ENCODE assay signal across 8 mouse cellular contexts in the genomic region with DNA sequence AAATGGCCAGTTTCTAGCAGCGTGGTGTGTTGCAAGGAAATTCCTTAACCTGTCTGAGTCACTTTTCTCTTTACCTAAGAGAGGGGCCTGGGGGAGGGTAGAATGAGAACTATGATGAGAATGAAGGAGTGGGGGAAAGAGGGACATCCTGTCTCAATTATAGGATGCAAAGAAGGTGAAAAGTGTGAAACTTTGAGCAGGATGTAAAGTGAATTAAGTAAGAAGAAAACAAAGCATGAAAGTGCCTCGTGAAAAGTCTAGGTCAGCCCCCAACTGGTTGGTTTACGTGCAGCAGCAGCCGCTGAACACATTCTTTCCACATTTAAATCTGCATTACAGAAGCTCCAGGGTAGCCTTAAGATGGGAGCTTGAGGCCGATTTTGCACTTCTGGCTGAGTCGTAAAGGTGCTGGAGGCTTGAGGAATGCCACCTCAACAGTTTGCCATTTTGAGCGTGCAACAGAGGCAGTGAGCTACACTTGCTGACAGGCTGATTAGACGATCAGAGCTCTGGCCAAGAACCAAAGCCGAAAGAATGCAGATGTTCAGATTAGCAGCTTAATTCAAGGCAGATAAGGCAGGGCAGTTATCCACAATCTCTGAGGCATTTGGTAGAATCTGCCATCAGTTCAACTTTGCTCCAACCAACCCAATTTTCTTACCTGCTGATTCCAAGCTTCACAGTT. TPM values are rescaled to one million over a fixed set of nuclear protein-coding genes. Genes with fewer than 3 reads are reported as not detected.
A peak's percentile ranks its signal among the peaks of the same experiment; 100 is the strongest.
DNase-seq lines count a peak whose midpoint lies in the region; ATAC-seq and TF ChIP-seq lines count a peak whose summit lies in the region.

No protein-coding gene starts in this region.

- H3K4me2 ChIP-seq in kidney, embryonic 16.5 days (replicated peaks; ENCODE audit: low read depth, low read length): peak overlapping the region; percentile 38
- peak overlapping the region; percentile 13 for H3K4me2 ChIP-seq in intestine, embryonic 16.5 days (ENCODE audit: low read depth, low read length)
- 0 out of 2 replicates have a peak overlapping the region, but pooled peaks have one; percentile 19 for H3K4me2 ChIP-seq in neural tube, embryonic 11.5 days (ENCODE audit: low read depth)

- ATAC-seq in kidney, embryonic 16.5 days (ENCODE audit: low FRiP score, low TSS enrichment): no peak; the same call in 1 of the 2 replicates
- no peak for ATAC-seq in intestine, embryonic 16.5 days
- ATAC-seq in neural tube, embryonic 11.5 days (ENCODE audit: insufficient read depth, low FRiP score, low TSS enrichment): no peak

- DNase-seq in kidney, postnatal 25 days: no peak
- peak; percentile 1 for DNase-seq in brain, embryonic 14.5 days (ENCODE audit: low read depth)
- peak; percentile 13 for DNase-seq in neural tube, embryonic 11.5 days (ENCODE audit: low spot score)
- DNase-seq in cerebellum, postnatal 25 days: no peak
- DNase-seq in layer of hippocampus, adult 2 months (ENCODE audit: low spot score in 2 of 2): no peak
- no peak for DNase-seq in adrenal gland, postnatal 25 days

- H3K9me3 ChIP-seq in kidney, embryonic 16.5 days (ENCODE audit: low read length): no peaks in the 10 kb centered on the region
- no peaks in the 10 kb centered on the region for H3K9me3 ChIP-seq in intestine, embryonic 16.5 days (ENCODE audit: control insufficient read depth, low read length)
- no peaks in the 10 kb centered on the region for H3K9me3 ChIP-seq in neural tube, embryonic 11.5 days (ENCODE audit: control insufficient read depth, low read length)

- H3K9ac ChIP-seq in kidney, embryonic 16.5 days (replicated peaks; ENCODE audit: low read length): no peak overlapping the region
- H3K9ac ChIP-seq in intestine, embryonic 16.5 days (ENCODE audit: low read depth, low read length): no peak overlapping the region
- no peak overlapping the region for H3K9ac ChIP-seq in neural tube, embryonic 11.5 days (ENCODE audit: low read length)

- WGBS in kidney, embryonic 16.5 days: 25% methylated on average over 9 of the region's 9 CpGs
- 17% methylated on average over 9 of the region's 9 CpGs for WGBS in intestine, embryonic 16.5 days
- 24% methylated on average over 9 of the region's 9 CpGs for WGBS in neural tube, embryonic 11.5 days

- no peak for TF ChIP-seq POLR2A in brain, embryonic 14.5 days (IDR thresholded peaks at IDR 0.05; ENCODE audit: borderline replicate concordance, extremely low read depth, insufficient read depth, insufficient read length, poor library complexity, severe bottlenecking)

- no peaks in the 10 kb centered on the region for H3K36me3 ChIP-seq in kidney, embryonic 16.5 days (ENCODE audit: insufficient read depth, low read length)
- no peaks in the 10 kb centered on the region for H3K36me3 ChIP-seq in intestine, embryonic 16.5 days (ENCODE audit: control insufficient read depth, insufficient read depth, low read length)
- no peaks in the 10 kb centered on the region for H3K36me3 ChIP-seq in neural tube, embryonic 11.5 days (ENCODE audit: control insufficient read depth, insufficient read depth, low read length)

- no peak for TF ChIP-seq CTCF in brain, embryonic 14.5 days (IDR thresholded peaks at IDR 0.05; ENCODE audit: borderline replicate concordance, extremely low read depth, insufficient read depth, insufficient read length)
- no peak for TF ChIP-seq CTCF in layer of hippocampus, adult 2 months (conservative IDR thresholded peaks at IDR 0.05)

- no peaks in the 10 kb centered on the region for H3K27me3 ChIP-seq in kidney, embryonic 16.5 days (ENCODE audit: insufficient read depth, low read length)
- no peaks in the 10 kb centered on the region for H3K27me3 ChIP-seq in intestine, embryonic 16.5 days (replicated peaks; ENCODE audit: control insufficient read depth, insufficient read depth, low read length)
- no peaks in the 10 kb centered on the region for H3K27me3 ChIP-seq in neural tube, embryonic 11.5 days (ENCODE audit: control insufficient read depth, insufficient read depth, low read length)

- no peaks in the 10 kb centered on the region for H3K4me1 ChIP-seq in kidney, embryonic 16.5 days (ENCODE audit: insufficient read depth, low read length)
- no peaks in the 10 kb centered on the region for H3K4me1 ChIP-seq in intestine, embryonic 16.5 days (ENCODE audit: control insufficient read depth, insufficient read depth, low read length)
- no peaks in the 10 kb centered on the region for H3K4me1 ChIP-seq in neural tube, embryonic 11.5 days (ENCODE audit: control insufficient read depth, insufficient read depth, low read length)

- no peak overlapping the region for H3K27ac ChIP-seq in kidney, embryonic 16.5 days (ENCODE audit: low read length)
- peak overlapping the region; percentile 31; the same call in 1 of the 2 replicates for H3K27ac ChIP-seq in intestine, embryonic 16.5 days (ENCODE audit: low read length)
- H3K27ac ChIP-seq in neural tube, embryonic 11.5 days (ENCODE audit: low read depth, low read length): no peak overlapping the region
- H3K27ac ChIP-seq in layer of hippocampus, adult 2 months: no peak overlapping the region

- H3K4me3 ChIP-seq in kidney, embryonic 16.5 days (ENCODE audit: low read length): peak overlapping the region; percentile 12; the same call in 1 of the 2 replicates
- H3K4me3 ChIP-seq in intestine, embryonic 16.5 days (ENCODE audit: low read length): peak overlapping the region; percentile 24
- H3K4me3 ChIP-seq in neural tube, embryonic 11.5 days (ENCODE audit: low read depth, low read length): no peak overlapping the region
- H3K4me3 ChIP-seq in layer of hippocampus, adult 2 months: no peak overlapping the region

RNA-seq across cellular contexts. Expression of a gene that starts 0.8 kb away (rescaled TPM):
- polyA plus RNA-seq in kidney, embryonic 16.5 days (2015; fragmentation: Nextera tagmentation; extraction: Ambion mirVana): 2.7 and 3.7 TPM in 2 replicates
- polyA plus RNA-seq in brain, embryonic 14.5 days (2012; rRNA removed): 0.28 and 0.36 TPM in 2 replicates
- 3.3 and 5.6 TPM in 2 replicates for polyA plus RNA-seq in intestine, embryonic 16.5 days (2015; fragmentation: Nextera tagmentation; extraction: Ambion mirVana)
- polyA plus RNA-seq in neural tube, embryonic 11.5 days (2014; fragmentation: Nextera tagmentation; extraction: Ambion mirVana): 0.45 and 1.5 TPM in 2 replicates
- under 1 TPM; 0.15 to 0.77 TPM for total RNA-seq in layer of hippocampus, adult 2 months (2021)
- 0.30 and 0.95 TPM in 2 replicates for total RNA-seq in adrenal gland, postnatal 25 days (2021)

RNA-seq across cellular contexts. Expression of a gene that starts 19.7 kb away (rescaled TPM):
- polyA plus RNA-seq in kidney, embryonic 16.5 days (2015; fragmentation: Nextera tagmentation; extraction: Ambion mirVana): 0.59 and 0.62 TPM in 2 replicates
- polyA plus RNA-seq in brain, embryonic 14.5 days (2012; rRNA removed): 0.33 and 0.37 TPM in 2 replicates
- polyA plus RNA-seq in intestine, embryonic 16.5 days (2015; fragmentation: Nextera tagmentation; extraction: Ambion mirVana): 0.10 TPM in 1 of 2 replicates, not detected in the other
- polyA plus RNA-seq in neural tube, embryonic 11.5 days (2014; fragmentation: Nextera tagmentation; extraction: Ambion mirVana): 1.3 and 2.1 TPM in 2 replicates
- under 1 TPM in 1 of 2 experiments, not detected in 1; 0.20 TPM for total RNA-seq in layer of hippocampus, adult 2 months (2021)
- not detected in 2 replicates for total RNA-seq in adrenal gland, postnatal 25 days (2021)

Comparison
In these comparisons a context has a peak if more than half of its experiments do, and no peak if none do; other contexts are left out.
1. H3K4me3 ChIP-seq: peak in kidney, embryonic 16.5 days (single experiment) and intestine, embryonic 16.5 days (single experiment); none in neural tube, embryonic 11.5 days (single experiment) and layer of hippocampus, adult 2 months (single experiment).
2. DNase-seq: peak in brain, embryonic 14.5 days (single experiment) and neural tube, embryonic 11.5 days (single experiment); none in kidney, postnatal 25 days (0 of 2), cerebellum, postnatal 25 days (0 of 2), layer of hippocampus, adult 2 months (0 of 2) and adrenal gland, postnatal 25 days (single experiment).
3. Peak in every context shown above with its lines, with median percentiles within 50 percentile points of each other: H3K4me2 ChIP-seq.